Mouse (Mus musculus): Measurements from ENCODE around the gene Psmd9. TPM values are rescaled to one million over a fixed set of nuclear protein-coding genes. Genes with fewer than 3 reads are reported as not detected.

Gene Psmd9
- 29.8 and 39.8 TPM in 2 replicates for total RNA-seq (2014; rRNA removed)
- 26.4 and 28.5 TPM in 2 replicates for polyA plus RNA-seq (2012; rRNA removed)

- 37% methylated on average over 5 of the region's 5 CpGs for whole genome bisulfite sequencing
- H3K4me1 ChIP-seq (ENCODE audit: control insufficient read depth, insufficient read depth, low read length) = peaks cover 11% of the 10 kb centered on the region; the same call in 1 of the 2 replicates
- H3K27me3 ChIP-seq (ENCODE audit: control insufficient read depth, insufficient read depth, low read length) = no peaks in the 10 kb centered on the region
- no peak for TF ChIP-seq CTCF (IDR thresholded peaks at IDR 0.05; ENCODE audit: low read depth, low read length)
- TF ChIP-seq POLR2A (IDR thresholded peaks at IDR 0.05; ENCODE audit: extremely low read depth, insufficient read depth, low read length) = no peak
- DNase-seq (ENCODE audit: extremely low read depth, low read depth, low spot score) = peak; percentile 76
- no peak within 1 kb of the TSS for H3K4me3 ChIP-seq (ENCODE audit: insufficient read depth, low read depth, low read length)
- peak within 1 kb of the TSS; percentile 15 for H3K27ac ChIP-seq (replicated peaks; ENCODE audit: insufficient read depth, low read depth, low read length)
- no peak within 1 kb of the TSS for H3K9ac ChIP-seq (ENCODE audit: low read depth, low read length)
- no peaks in the 10 kb centered on the region for H3K79me2 ChIP-seq (ENCODE audit: control insufficient read depth, insufficient read depth, low read length)
- peaks cover 37% of the 10 kb centered on the region for H3K36me3 ChIP-seq (ENCODE audit: control insufficient read depth, insufficient read depth, low read length)
Observed at GRCm38 (mm10) chr5:123169284-123169683, at the start of gene Psmd9. Psmd9 (plus strand) TSS chr5:123169413.

DNA sequence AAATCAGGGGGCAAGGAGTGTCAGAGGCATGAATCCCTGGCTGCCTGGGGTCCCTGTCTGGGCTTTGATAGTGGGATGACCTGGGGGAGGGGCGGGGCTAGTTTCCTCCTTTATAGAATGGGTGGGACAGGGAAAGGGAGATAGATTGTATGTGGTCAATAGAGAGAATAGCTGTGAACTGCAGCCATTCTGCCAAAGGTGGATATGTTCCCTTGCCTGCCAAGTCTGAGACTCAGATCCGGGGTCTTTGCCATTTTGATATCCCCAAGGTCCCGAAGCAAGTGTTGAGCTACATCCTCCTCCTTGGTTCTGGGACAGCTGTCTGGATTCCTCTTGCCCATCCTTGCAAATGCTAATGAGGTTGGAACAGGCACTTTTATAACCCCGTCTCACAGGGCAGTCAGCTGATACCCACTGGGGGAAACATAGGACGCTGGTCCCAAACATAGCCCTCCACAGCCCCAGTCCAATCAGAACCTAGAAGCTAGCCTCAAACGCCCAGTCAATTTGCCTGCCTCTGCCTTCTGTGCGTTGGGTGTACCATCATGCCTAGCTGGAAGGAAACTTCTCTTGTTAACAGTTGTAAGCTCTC, 48.5 kb upstream of the Psmd9 start:
- no peaks in the 10 kb centered on the region for H3K36me3 ChIP-seq (ENCODE audit: control insufficient read depth, insufficient read depth, low read length)
- WGBS = 86% methylated on average over 7 of the region's 7 CpGs
- no peaks in the 10 kb centered on the region for H3K4me1 ChIP-seq (ENCODE audit: control insufficient read depth, insufficient read depth, low read length)
- no peak overlapping the region for H3K4me3 ChIP-seq (ENCODE audit: insufficient read depth, low read depth, low read length)
- TF ChIP-seq POLR2A (IDR thresholded peaks at IDR 0.05; ENCODE audit: extremely low read depth, insufficient read depth, low read length) (no peak), CTCF (IDR thresholded peaks at IDR 0.05; ENCODE audit: low read depth, low read length) (no peak)
- DNase-seq (ENCODE audit: extremely low read depth, low read depth, low spot score) = no peak
- H3K27ac ChIP-seq (replicated peaks; ENCODE audit: insufficient read depth, low read depth, low read length) = no peak overlapping the region
- no peaks in the 10 kb centered on the region for H3K79me2 ChIP-seq (ENCODE audit: control insufficient read depth, insufficient read depth, low read length)
- H3K27me3 ChIP-seq (ENCODE audit: control insufficient read depth, insufficient read depth, low read length) = no peaks in the 10 kb centered on the region
- no peak overlapping the region for H3K9ac ChIP-seq (ENCODE audit: low read depth, low read length)

GRCm38 (mm10) chr5:123122181-123122580, 47.0 kb upstream of the Psmd9 start:
- H3K4me3 ChIP-seq (ENCODE audit: insufficient read depth, low read depth, low read length) = no peak overlapping the region
- no peaks in the 10 kb centered on the region for H3K79me2 ChIP-seq (ENCODE audit: control insufficient read depth, insufficient read depth, low read length)
- no peak for DNase-seq (ENCODE audit: extremely low read depth, low read depth, low spot score)
- TF ChIP-seq POLR2A (IDR thresholded peaks at IDR 0.05; ENCODE audit: extremely low read depth, insufficient read depth, low read length) (no peak), CTCF (IDR thresholded peaks at IDR 0.05; ENCODE audit: low read depth, low read length) (peak; percentile 67)
- H3K27ac ChIP-seq (replicated peaks; ENCODE audit: insufficient read depth, low read depth, low read length) = no peak overlapping the region
- WGBS = 96% methylated on average over 4 of the region's 4 CpGs
- H3K4me1 ChIP-seq (ENCODE audit: control insufficient read depth, insufficient read depth, low read length) = no peaks in the 10 kb centered on the region
- H3K9ac ChIP-seq (ENCODE audit: low read depth, low read length) = no peak overlapping the region
- no peaks in the 10 kb centered on the region for H3K36me3 ChIP-seq (ENCODE audit: control insufficient read depth, insufficient read depth, low read length)
- H3K27me3 ChIP-seq (ENCODE audit: control insufficient read depth, insufficient read depth, low read length) = no peaks in the 10 kb centered on the region

DNA sequence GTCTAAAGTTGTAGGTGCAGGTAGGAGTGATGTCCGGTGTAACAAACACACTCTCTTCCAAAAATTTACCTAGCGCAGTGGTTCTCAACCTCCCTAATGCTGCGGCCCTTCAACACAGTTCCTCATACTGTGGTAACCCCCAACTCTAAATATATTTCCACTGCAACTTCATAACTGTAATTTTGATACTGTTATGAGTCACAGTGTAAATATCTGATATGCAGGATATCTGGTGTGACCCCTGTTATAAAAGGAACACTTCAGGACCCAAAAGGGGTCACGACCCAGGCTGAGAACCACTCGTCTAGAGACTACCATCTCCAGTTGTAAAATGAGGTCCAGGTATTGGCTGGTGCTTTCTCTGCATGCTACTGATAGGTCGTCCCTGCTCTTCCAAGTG, 44.1 kb upstream of the Psmd9 start:
- no peaks in the 10 kb centered on the region for H3K27me3 ChIP-seq (ENCODE audit: control insufficient read depth, insufficient read depth, low read length)
- H3K4me1 ChIP-seq (ENCODE audit: control insufficient read depth, insufficient read depth, low read length) = no peaks in the 10 kb centered on the region
- 80% methylated on average over 6 of the region's 6 CpGs for WGBS
- H3K4me3 ChIP-seq (ENCODE audit: insufficient read depth, low read depth, low read length) = no peak overlapping the region
- H3K79me2 ChIP-seq (ENCODE audit: control insufficient read depth, insufficient read depth, low read length) = no peaks in the 10 kb centered on the region
- no peak for DNase-seq (ENCODE audit: extremely low read depth, low read depth, low spot score)
- TF ChIP-seq POLR2A (IDR thresholded peaks at IDR 0.05; ENCODE audit: extremely low read depth, insufficient read depth, low read length) (no peak), CTCF (IDR thresholded peaks at IDR 0.05; ENCODE audit: low read depth, low read length) (no peak)
- no peak overlapping the region for H3K27ac ChIP-seq (replicated peaks; ENCODE audit: insufficient read depth, low read depth, low read length)
- no peaks in the 10 kb centered on the region for H3K36me3 ChIP-seq (ENCODE audit: control insufficient read depth, insufficient read depth, low read length)
- no peak overlapping the region for H3K9ac ChIP-seq (ENCODE audit: low read depth, low read length)

- no peak for DNase-seq (ENCODE audit: extremely low read depth, low read depth, low spot score)
- H3K9ac ChIP-seq (ENCODE audit: low read depth, low read length) = no peak overlapping the region
- H3K4me1 ChIP-seq (ENCODE audit: control insufficient read depth, insufficient read depth, low read length) = no peaks in the 10 kb centered on the region
Observed at GRCm38 (mm10) chr5:123125638-123126406, 43.4 kb upstream of the Psmd9 start.

GRCm38 (mm10) chr5:123127031-123127430, 42.2 kb upstream of the Psmd9 start:
- no peak overlapping the region for H3K27ac ChIP-seq (replicated peaks; ENCODE audit: insufficient read depth, low read depth, low read length)
- H3K36me3 ChIP-seq (ENCODE audit: control insufficient read depth, insufficient read depth, low read length) = no peaks in the 10 kb centered on the region
- H3K9ac ChIP-seq (ENCODE audit: low read depth, low read length) = no peak overlapping the region
- 92% methylated on average over 6 of the region's 6 CpGs for WGBS
- TF ChIP-seq CTCF (IDR thresholded peaks at IDR 0.05; ENCODE audit: low read depth, low read length) = no peak
- no peak for TF ChIP-seq POLR2A (IDR thresholded peaks at IDR 0.05; ENCODE audit: extremely low read depth, insufficient read depth, low read length)
- no peaks in the 10 kb centered on the region for H3K79me2 ChIP-seq (ENCODE audit: control insufficient read depth, insufficient read depth, low read length)
- no peak for DNase-seq (ENCODE audit: extremely low read depth, low read depth, low spot score)
- H3K4me3 ChIP-seq (ENCODE audit: insufficient read depth, low read depth, low read length) = no peak overlapping the region
- H3K27me3 ChIP-seq (ENCODE audit: control insufficient read depth, insufficient read depth, low read length) = no peaks in the 10 kb centered on the region
- H3K4me1 ChIP-seq (ENCODE audit: control insufficient read depth, insufficient read depth, low read length) = no peaks in the 10 kb centered on the region

More at GRCm38 (mm10) chr5:123125638-123126406, 43.4 kb upstream of the Psmd9 start:
- Histone ChIP-seq H3K27me3 (ENCODE audit: control insufficient read depth, insufficient read depth, low read length) (no peaks in the 10 kb centered on the region), H3K4me3 (ENCODE audit: insufficient read depth, low read depth, low read length) (no peak overlapping the region), H3K36me3 (ENCODE audit: control insufficient read depth, insufficient read depth, low read length) (no peaks in the 10 kb centered on the region), H3K79me2 (ENCODE audit: control insufficient read depth, insufficient read depth, low read length) (no peaks in the 10 kb centered on the region), H3K27ac (replicated peaks; ENCODE audit: insufficient read depth, low read depth, low read length) (no peak overlapping the region)
- TF ChIP-seq CTCF (IDR thresholded peaks at IDR 0.05; ENCODE audit: low read depth, low read length) = no peak
- no peak for TF ChIP-seq POLR2A (IDR thresholded peaks at IDR 0.05; ENCODE audit: extremely low read depth, insufficient read depth, low read length)
- WGBS = 71% methylated on average over 18 of the region's 18 CpGs

All from liver, adult 2 months (tissue).